Comparison of ENCODE assay signal across 7 mouse cellular contexts in the genomic region with DNA sequence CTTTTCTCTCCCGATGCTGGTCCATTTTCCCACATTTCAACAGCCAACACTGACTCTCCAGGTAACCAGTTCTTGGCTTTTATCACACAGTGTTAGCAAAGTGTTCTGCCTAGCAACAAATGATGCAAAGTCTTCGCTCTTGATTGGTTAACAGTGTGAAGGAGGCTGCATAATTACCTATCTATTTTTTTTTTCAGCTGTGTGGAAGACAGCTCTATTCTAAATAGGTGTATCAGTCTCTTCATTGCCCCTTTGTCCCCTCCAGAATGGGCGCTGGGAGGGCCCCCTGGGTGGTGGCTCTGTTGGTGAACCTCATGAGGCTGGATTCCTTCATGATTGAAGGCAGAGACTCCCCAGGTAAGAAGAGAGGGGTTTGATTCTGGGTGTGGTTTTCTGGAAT. TPM values are rescaled to one million over a fixed set of nuclear protein-coding genes. Genes with fewer than 3 reads are reported as not detected.
DNase-seq lines count a peak whose midpoint lies in the region; TF ChIP-seq lines count a peak whose summit lies in the region.

A gene (plus strand): TSS at position 198 of the 400 bp plus-strand sequence.

- H3K27ac ChIP-seq in layer of hippocampus, adult 2 months = peak within 1 kb of the TSS; percentile 53; the same call in 1 of the 2 replicates
- H3K27ac ChIP-seq in cerebellum, adult 2 months (ENCODE audit: insufficient read depth, low read length) = no peak within 1 kb of the TSS

- H3K4me3 ChIP-seq in layer of hippocampus, adult 2 months = no peak within 1 kb of the TSS
- no peak within 1 kb of the TSS for H3K4me3 ChIP-seq in cerebellum, adult 2 months (replicated peaks; ENCODE audit: insufficient read depth, low read depth, low read length)

- no peaks in the 10 kb centered on the region for H3K27me3 ChIP-seq in cerebellum, adult 2 months (ENCODE audit: control insufficient read depth, insufficient read depth, low read length)

- 54% methylated on average over 3 of the region's 3 CpGs for WGBS in cerebellum, adult 2 months

- DNase-seq in layer of hippocampus, adult 2 months (ENCODE audit: low spot score in 2 of 2) = peak; percentile 34 to 55
- no peak for DNase-seq in layer of hippocampus, adult 8-10 months (ENCODE audit: low spot score in 2 of 2)
- peak; percentile 15 for DNase-seq in ES-CJ7 (ENCODE audit: low read depth, low spot score)
- peak; percentile 68 for DNase-seq in adipocyte (ENCODE audit: low spot score)
- peak; percentile 17 to 38 for DNase-seq in kidney, postnatal 4 days
- peak; percentile 29 for DNase-seq in retina, postnatal 7 days (ENCODE audit: low read depth, low spot score)
- no peak for DNase-seq in cerebellum, adult 2 months

- no peak for TF ChIP-seq POLR2A in cerebellum, adult 2 months (IDR thresholded peaks at IDR 0.05; ENCODE audit: borderline replicate concordance, insufficient read depth, low read length)

- TF ChIP-seq CTCF in layer of hippocampus, adult 2 months (conservative IDR thresholded peaks at IDR 0.05) = no peak
- no peak for TF ChIP-seq CTCF in cerebellum, adult 2 months (IDR thresholded peaks at IDR 0.05; ENCODE audit: borderline replicate concordance, insufficient read depth, low read depth, low read length)

- H3K4me1 ChIP-seq in cerebellum, adult 2 months (ENCODE audit: control insufficient read depth, insufficient read depth, low read length) = no peaks in the 10 kb centered on the region

RNA-seq across cellular contexts. Expression of the gene that starts here (rescaled TPM):
- under 1 TPM in 1 of 2 experiments, not detected in 1; 0.17 TPM for total RNA-seq in layer of hippocampus, adult 2 months (2021)
- 1 to 10 TPM in 2 of 4 experiments, under 1 TPM in 1, not detected in 1; 0.69 to 3.3 (median 1.8) TPM for total RNA-seq in layer of hippocampus, adult 8-10 months (2022)
- 0.67 and 0.86 TPM in 2 replicates for polyA plus RNA-seq in cerebellum, adult 2 months (2012; rRNA removed)

Comparison
In these comparisons a context has a peak if more than half of its experiments do, and no peak if none do; other contexts are left out.
1. Peak in DNase-seq and H3K27ac ChIP-seq in layer of hippocampus, adult 2 months; RNA of the gene not detected or under 1 TPM.
2. DNase-seq: peak in ES-CJ7 (single experiment), adipocyte (single experiment), kidney, postnatal 4 days (2 of 2) and retina, postnatal 7 days (single experiment); none in layer of hippocampus, adult 8-10 months (0 of 2) and cerebellum, adult 2 months (0 of 2).